Mouse (Mus musculus) adrenal gland, postnatal 14 days (tissue): ENCODE measurements around the gene Vmn1r181. TPM values are rescaled to one million over a fixed set of nuclear protein-coding genes. Genes with fewer than 3 reads are reported as not detected.
"Not testable (repeated sequence)": the region's sequence is repeated elsewhere in the genome, so short reads cannot be mapped to it uniquely, and the experiment has no call there.

ENCODE experiments used
- DNase-seq: peaks from one replicate; pipeline ENCODE4 v3.0.0; 2021; ENCODE audit warnings: mixed read lengths
- long read RNA-seq, 2 experiments: library from polyadenylated mRNA; stranded (forward); transcript quantifications; one replicate each; pipeline ENCODE4 v2.0.0; 2021
- total RNA-seq: library from RNA; stranded (reverse); gene quantifications from 2 replicates; pipeline ENCODE4 v1.2.3, GENCODE M21; 2021

Gene Vmn1r181
- not detected in 2 replicates for total RNA-seq
- long read RNA-seq, experiment 1 = 0 reads
- long read RNA-seq, experiment 2 = 0 reads

- DNase-seq = not testable (repeated sequence)
These were observed at the start of gene Vmn1r181 for GRCm38 (mm10) chr7:23974315-23974714. TSS of gene Vmn1r181 (plus strand) at chr7:23974615.

GRCm38 (mm10) chr7:23926678-23927077 is 47.7 kb upstream of the Vmn1r181 start, which contains the start of gene Vmn1r179:
TSS of gene Vmn1r179 (plus strand) at chr7:23926978.
- DNase-seq = no peak

- DNase-seq = no peak
These were observed 24.1 kb upstream of the Vmn1r181 start, which contains the start of gene Vmn1r180 for GRCm38 (mm10) chr7:23950332-23950731. TSS of gene Vmn1r180 (plus strand) at chr7:23950632.

- DNase-seq = peak; percentile 30
These were observed 6.4 kb upstream of the Vmn1r181 start for GRCm38 (mm10) chr7:23968044-23968443.

- no peak for DNase-seq
These were observed 27.0 kb downstream of the Vmn1r181 start, which contains the start of gene V1rd19 for GRCm38 (mm10) chr7:24001391-24001790. TSS of gene V1rd19 (plus strand) at chr7:24001691.

Other genes with a start within 250 kb of the Vmn1r181 start
- not detected in 2 replicates for gene Vmn1r174, start 222.3 kb upstream of the Vmn1r181 start, total RNA-seq
- not detected in 2 replicates for gene Vmn1r175, start 164.0 kb upstream of the Vmn1r181 start, total RNA-seq
- not detected in 2 replicates for gene Vmn1r176, start 137.2 kb upstream of the Vmn1r181 start, total RNA-seq
- not detected in 2 replicates for gene Vmn1r177, start 108.2 kb upstream of the Vmn1r181 start, total RNA-seq
- not detected in 2 replicates for gene Vmn1r178, start 82.6 kb upstream of the Vmn1r181 start, total RNA-seq
- gene Vmn1r179, start 47.6 kb upstream of the Vmn1r181 start, total RNA-seq = not detected in 2 replicates
- not detected in 2 replicates for gene Vmn1r180, start 24.0 kb upstream of the Vmn1r181 start, total RNA-seq
- not detected in 2 replicates for gene V1rd19, start 27.1 kb downstream of the Vmn1r181 start, total RNA-seq
- not detected in 2 replicates for gene Vmn1r183, start 78.6 kb downstream of the Vmn1r181 start, total RNA-seq
- gene Zfp180, start 107.3 kb downstream of the Vmn1r181 start, total RNA-seq = 21.8 and 22.3 TPM in 2 replicates
- 2.6 and 3.3 TPM in 2 replicates for gene Zfp112, start 137.7 kb downstream of the Vmn1r181 start, total RNA-seq
- gene Zfp235, start 159.6 kb downstream of the Vmn1r181 start, total RNA-seq = 7.3 and 9.2 TPM in 2 replicates
- gene Zfp114, start 200.4 kb downstream of the Vmn1r181 start, total RNA-seq = 0.30 and 0.79 TPM in 2 replicates
- gene Zfp111, start 236.8 kb downstream of the Vmn1r181 start, total RNA-seq = 9.5 TPM in 2 replicates